21 mouse cellular contexts compared by ENCODE assay signal in genomic region chr5:92854983-92855382, GRCm38 (mm10).
DNase-seq lines count a peak whose midpoint lies in the region; ATAC-seq lines count a peak whose summit lies in the region.
"Had no signal": no experiment of that assay in that cellular context is flagged by ENCODE, and none has a peak within 500 bp of the region (broad histone marks: within the 10 kb centered on the region; RNA-seq: fewer than 3 reads in every experiment).

No protein-coding gene starts in this region.

- ATAC-seq in forebrain, embryonic 13.5 days, result no peak
- ATAC-seq: intestine, embryonic 15.5 days; liver, embryonic 12.5 days had no signal

- H3K9me3 ChIP-seq in forebrain, embryonic 13.5 days (replicated peaks), result no peaks in the 10 kb centered on the region
- H3K9me3 ChIP-seq: embryonic facial prominence, embryonic 15.5 days; hindbrain, embryonic 15.5 days; intestine, embryonic 15.5 days; kidney, embryonic 15.5 days; liver, embryonic 12.5 days; lung, embryonic 15.5 days had no signal

- H3K9ac ChIP-seq in forebrain, embryonic 13.5 days, result no peak overlapping the region
- H3K9ac ChIP-seq: embryonic facial prominence, embryonic 15.5 days; hindbrain, embryonic 15.5 days; intestine, embryonic 15.5 days; kidney, embryonic 15.5 days; liver, embryonic 12.5 days; lung, embryonic 15.5 days had no signal

- peaks cover 23% of the 10 kb centered on the region for H3K4me1 ChIP-seq in forebrain, embryonic 13.5 days
- H3K4me1 ChIP-seq: liver, embryonic 12.5 days had no signal

- peak; percentile 57 to 60 for DNase-seq in heart, adult 18-20 months
- DNase-seq in heart, adult 9 months (ENCODE audit: low spot score in 2 of 2), result no peak
- DNase-seq in lung, postnatal 10 days, result peak; percentile 25
- no peak for DNase-seq in lung, postnatal 4 days
- DNase-seq in gastrocnemius, adult 8-10 months (ENCODE audit: low spot score in 2 of 2), result peak; percentile 35 to 54
- DNase-seq in skeletal muscle tissue, adult 2 months (ENCODE audit: low read depth, low spot score), result peak; percentile 62
- no peak for DNase-seq in ovary, postnatal 14 days (ENCODE audit: low spot score)
- DNase-seq: adrenal gland, postnatal 36 days; B cell, adult 2 months; cerebellum, adult 18-20 months; cerebellum, postnatal 36 days; right cerebral cortex, adult 18-20 months; thymus, adult 18-20 months; thymus, postnatal 4 days had no signal

- no peaks in the 10 kb centered on the region for H3K27me3 ChIP-seq in forebrain, embryonic 13.5 days
- H3K27me3 ChIP-seq: embryonic facial prominence, embryonic 15.5 days; hindbrain, embryonic 15.5 days; intestine, embryonic 15.5 days; kidney, embryonic 15.5 days; liver, embryonic 12.5 days; lung, embryonic 15.5 days had no signal

- no peak overlapping the region for H3K4me2 ChIP-seq in forebrain, embryonic 13.5 days
- H3K4me2 ChIP-seq: embryonic facial prominence, embryonic 15.5 days; hindbrain, embryonic 15.5 days; intestine, embryonic 15.5 days; kidney, embryonic 15.5 days; liver, embryonic 12.5 days; lung, embryonic 15.5 days had no signal

- H3K4me3 ChIP-seq in forebrain, embryonic 13.5 days, result no peak overlapping the region
- H3K4me3 ChIP-seq: embryonic facial prominence, embryonic 15.5 days; hindbrain, embryonic 15.5 days; intestine, embryonic 15.5 days; kidney, embryonic 15.5 days; liver, embryonic 12.5 days; lung, embryonic 15.5 days had no signal

- no peak overlapping the region for H3K27ac ChIP-seq in forebrain, embryonic 13.5 days
- H3K27ac ChIP-seq: embryonic facial prominence, embryonic 15.5 days; hindbrain, embryonic 15.5 days; intestine, embryonic 15.5 days; kidney, embryonic 15.5 days; liver, embryonic 12.5 days; lung, embryonic 15.5 days had no signal

- WGBS in forebrain, embryonic 13.5 days, result 88% methylated on average over 4 of the region's 4 CpGs

- no peaks in the 10 kb centered on the region for H3K36me3 ChIP-seq in forebrain, embryonic 13.5 days (ENCODE audit: poor library complexity, severe bottlenecking)
- H3K36me3 ChIP-seq: embryonic facial prominence, embryonic 15.5 days; hindbrain, embryonic 15.5 days; intestine, embryonic 15.5 days; kidney, embryonic 15.5 days; liver, embryonic 12.5 days; lung, embryonic 15.5 days had no signal

Comparison
In these comparisons a context has a peak if more than half of its experiments do, and no peak if none do; other contexts are left out.
1. DNase-seq: peak in heart, adult 18-20 months (2 of 2), lung, postnatal 10 days (single experiment), gastrocnemius, adult 8-10 months (2 of 2) and skeletal muscle tissue, adult 2 months (single experiment); none in heart, adult 9 months (0 of 2), lung, postnatal 4 days (0 of 2) and ovary, postnatal 14 days (single experiment).